Mouse (Mus musculus) megakaryocyte, embryonic 14.5 days (primary cell): ENCODE measurements around the gene Prkg2.

Source experiments
- FLI1 ChIP-seq: IDR thresholded peaks from 2 replicates; pipeline ENCODE4 v1.6.1; 2012; ENCODE audit warnings: low read length, inconsistent platforms, mixed read lengths
- GATA1 ChIP-seq: IDR thresholded peaks from 3 replicates; pipeline ENCODE4 v1.6.1; 2012; ENCODE audit warnings: mixed read lengths, low read length, inconsistent platforms, borderline replicate concordance

GRCm38 (mm10) chr5:98951566-98951965 lies 85.6 kb downstream of the Prkg2 start:
- TF ChIP-seq FLI1: no peak
- no peak for TF ChIP-seq GATA1
